17 mouse cellular contexts compared by ENCODE assay signal in the genomic region with DNA sequence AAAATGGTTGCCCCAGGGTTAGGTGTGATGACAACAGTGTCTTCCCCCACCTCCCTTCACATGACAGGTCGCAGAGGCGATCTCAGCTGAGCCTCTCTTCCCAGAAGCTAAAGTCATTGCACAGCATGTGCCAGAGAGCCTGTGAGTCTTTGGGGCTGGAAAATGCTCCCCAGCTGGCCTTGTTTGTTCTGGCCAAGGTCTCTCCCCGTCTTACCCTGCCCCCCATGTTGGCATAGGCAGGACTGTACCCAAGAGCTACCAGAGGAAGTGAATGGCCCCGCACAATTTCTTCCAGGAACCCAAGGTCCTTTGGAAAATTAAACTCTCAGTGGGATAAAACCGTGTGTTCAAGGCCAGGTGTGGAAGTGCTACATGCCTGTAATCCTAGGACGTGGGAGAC. TPM values are rescaled to one million over a fixed set of nuclear protein-coding genes. Genes with fewer than 3 reads are reported as not detected.
A peak's percentile ranks its signal among the peaks of the same experiment; 100 is the strongest.
DNase-seq lines count a peak whose midpoint lies in the region; ATAC-seq lines count a peak whose summit lies in the region.
"Had no signal": no experiment of that assay in that cellular context is flagged by ENCODE, and none has a peak within 500 bp of the region (broad histone marks: within the 10 kb centered on the region; RNA-seq: fewer than 3 reads in every experiment).

No protein-coding gene starts in this region.

- WGBS in hindbrain, embryonic 12.5 days = 66% methylated on average over 6 of the region's 6 CpGs
- 73% methylated on average over 6 of the region's 6 CpGs for WGBS in hindbrain, embryonic 14.5 days

- no peak overlapping the region for H3K4me2 ChIP-seq in hindbrain, embryonic 12.5 days (replicated peaks)
- no peak overlapping the region for H3K4me2 ChIP-seq in hindbrain, embryonic 14.5 days (replicated peaks)
- H3K4me2 ChIP-seq: forebrain, embryonic 13.5 days; hindbrain, embryonic 15.5 days had no signal

- H3K27me3 ChIP-seq in hindbrain, embryonic 12.5 days = no peaks in the 10 kb centered on the region
- no peaks in the 10 kb centered on the region for H3K27me3 ChIP-seq in hindbrain, embryonic 14.5 days (ENCODE audit: control insufficient read depth, insufficient read depth, low read length)
- H3K27me3 ChIP-seq: forebrain, embryonic 13.5 days; hindbrain, embryonic 15.5 days had no signal

- H3K36me3 ChIP-seq in hindbrain, embryonic 12.5 days = no peaks in the 10 kb centered on the region
- H3K36me3 ChIP-seq in hindbrain, embryonic 14.5 days (replicated peaks; ENCODE audit: control insufficient read depth, insufficient read depth) = no peaks in the 10 kb centered on the region
- H3K36me3 ChIP-seq: embryonic facial prominence, embryonic 10.5 days; heart, embryonic 10.5 days; hindbrain, embryonic 15.5 days had no signal

- no peak overlapping the region for H3K4me3 ChIP-seq in hindbrain, embryonic 12.5 days
- H3K4me3 ChIP-seq in hindbrain, embryonic 14.5 days (replicated peaks; ENCODE audit: low read length) = no peak overlapping the region
- H3K4me3 ChIP-seq: embryonic facial prominence, embryonic 10.5 days; forebrain, embryonic 13.5 days; gastrocnemius, adult 2 months; heart, embryonic 10.5 days; hindbrain, embryonic 15.5 days had no signal

- H3K4me1 ChIP-seq in hindbrain, embryonic 12.5 days = peaks cover 9% of the 10 kb centered on the region; the same call in 1 of the 2 replicates
- peaks cover 7% of the 10 kb centered on the region for H3K4me1 ChIP-seq in hindbrain, embryonic 14.5 days (replicated peaks; ENCODE audit: control insufficient read depth, insufficient read depth, low read length)

- H3K9ac ChIP-seq in hindbrain, embryonic 12.5 days = 0 out of 2 replicates have a peak overlapping the region, but pooled peaks have one; percentile 2
- H3K9ac ChIP-seq in hindbrain, embryonic 14.5 days = no peak overlapping the region
- H3K9ac ChIP-seq: forebrain, embryonic 13.5 days; forebrain, postnatal 0 days; hindbrain, embryonic 15.5 days had no signal

- no peak overlapping the region for H3K27ac ChIP-seq in hindbrain, embryonic 12.5 days
- no peak overlapping the region for H3K27ac ChIP-seq in hindbrain, embryonic 14.5 days
- H3K27ac ChIP-seq: embryonic facial prominence, embryonic 10.5 days; forebrain, embryonic 13.5 days; gastrocnemius, adult 2 months; heart, embryonic 10.5 days; hindbrain, embryonic 15.5 days had no signal

- DNase-seq in hindbrain, embryonic 14.5 days (ENCODE audit: low spot score) = no peak
- DNase-seq in ovary, postnatal 36 days (ENCODE audit: low spot score) = peak; percentile 40
- DNase-seq in ovary, postnatal 10 days (ENCODE audit: low spot score) = no peak
- DNase-seq in adrenal gland, adult 2 months = peak; percentile 75
- DNase-seq in adrenal gland, postnatal 25 days = peak; percentile 29
- no peak for DNase-seq in thymus, postnatal 36 days
- DNase-seq in left cerebral cortex, postnatal 14 days (ENCODE audit: low spot score in 2 of 2) = no peak
- DNase-seq: cerebellum, adult 2 months; forebrain, postnatal 0 days; gastrocnemius, adult 2 months; gastrocnemius, postnatal 25 days; heart, postnatal 10 days had no signal

- intact Hi-C loops in left cerebral cortex, postnatal 14 days (cut with DNase I) = no loop called here

- ATAC-seq in hindbrain, embryonic 12.5 days (ENCODE audit: low FRiP score) = no peak
- no peak for ATAC-seq in hindbrain, embryonic 14.5 days (ENCODE audit: low FRiP score)
- ATAC-seq: forebrain, embryonic 13.5 days; forebrain, postnatal 0 days had no signal

- no peaks in the 10 kb centered on the region for H3K9me3 ChIP-seq in hindbrain, embryonic 12.5 days (replicated peaks)
- H3K9me3 ChIP-seq in hindbrain, embryonic 14.5 days (ENCODE audit: control insufficient read depth, low read length) = no peaks in the 10 kb centered on the region
- H3K9me3 ChIP-seq: embryonic facial prominence, embryonic 10.5 days; forebrain, embryonic 13.5 days; heart, embryonic 10.5 days; hindbrain, embryonic 15.5 days had no signal

RNA-seq across cellular contexts. Expression of gene Larp1, which starts 5.1 kb away (rescaled TPM):
- polyA plus RNA-seq in hindbrain, embryonic 12.5 days (2016; fragmentation: Nextera tagmentation; extraction: Ambion mirVana) = 18.5 and 19.0 TPM in 2 replicates
- 19.6 and 21.3 TPM in 2 replicates for polyA plus RNA-seq in hindbrain, embryonic 14.5 days (2014; fragmentation: Nextera tagmentation; extraction: Ambion mirVana)
- 100 to 1,000 TPM in 1 of 2 experiments, 10 to 100 TPM in 1; 75.1 to 137 TPM for total RNA-seq in adrenal gland, adult 2 months (2021)
- polyA plus RNA-seq in adrenal gland, adult 2 months (2012; rRNA removed) = 34.1 and 39.8 TPM in 2 replicates
- 103 and 106 TPM in 2 replicates for total RNA-seq in adrenal gland, postnatal 25 days (2021)
- total RNA-seq in left cerebral cortex, postnatal 14 days (2021) = 10 to 100 TPM; 86.2 to 86.3 TPM

Comparison
In these comparisons a context has a peak if more than half of its experiments do, and no peak if none do; other contexts are left out.
1. DNase-seq: peak in ovary, postnatal 36 days (single experiment), adrenal gland, adult 2 months (single experiment) and adrenal gland, postnatal 25 days (single experiment); none in hindbrain, embryonic 14.5 days (single experiment), ovary, postnatal 10 days (single experiment), thymus, postnatal 36 days (0 of 2) and left cerebral cortex, postnatal 14 days (0 of 2).